Mouse (Mus musculus): ENCODE data around the gene Hnrnph1.

GRCm38 (mm10) chr11:50329378-50329777, 47.4 kb upstream of the Hnrnph1 start:
- no peak for TF ChIP-seq CTCF (IDR thresholded peaks at IDR 0.05)
- no peak for TF ChIP-seq EP300 (IDR thresholded peaks at IDR 0.05)

Data from lung, postnatal 0 days (tissue).